Mouse (Mus musculus) CH12.LX (cell line): Measurements from ENCODE around the gene Gpbar1. TPM values are rescaled to one million over a fixed set of nuclear protein-coding genes. Genes with fewer than 3 reads are reported as not detected.

ENCODE experiments used
- DNase-seq: peaks from one replicate; pipeline ENCODE4 v3.0.0-alpha.2; 2013; ENCODE audit errors: extremely low read depth
- H3K27ac ChIP-seq: 2 replicates; pipeline ENCODE4 v1.5.1; 2012; ENCODE audit warnings: low read depth, mild to moderate bottlenecking, control low read depth, moderate library complexity; ENCODE audit not compliant: insufficient read depth
- H3K27me3 ChIP-seq: replicated peaks from 2 replicates; pipeline ENCODE3; 2012; ENCODE audit warnings: inconsistent platforms
- H3K36me3 ChIP-seq, 2 experiments: replicated peaks in 1 of 2; 2 replicates each; pipeline versions ENCODE3 to v1.6.1; 2012; ENCODE audit warnings: inconsistent platforms in 1 of 2, low read length in 1 of 2, mild to moderate bottlenecking in 1 of 2, mixed read lengths in 1 of 2, moderate library complexity in 1 of 2; ENCODE audit not compliant: control insufficient read depth in 1 of 2, insufficient read depth in 1 of 2
- H3K4me1 ChIP-seq, 2 experiments: 2 replicates each; pipeline ENCODE4 v1.6.1; 2012; ENCODE audit warnings: inconsistent platforms in 1 of 2, moderate library complexity in 1 of 2; ENCODE audit not compliant: insufficient read depth in 2 of 2, control insufficient read depth in 1 of 2
- H3K4me2 ChIP-seq: 2 replicates; pipeline ENCODE4 v1.6.1; 2012; ENCODE audit warnings: low read depth, mild to moderate bottlenecking, control low read depth; ENCODE audit not compliant: poor library complexity, insufficient read depth, severe bottlenecking
- H3K4me3 ChIP-seq, 3 experiments: fragments of 150-350 bp in 1 of 3; sonication (generic) in 1 of 3; replicated peaks in 1 of 3; 2 replicates each; pipeline versions ENCODE3 to v1.5.1; 2011 to 2012; ENCODE audit warnings: low read depth in 2 of 3, low read length in 2 of 3, mild to moderate bottlenecking in 2 of 3, moderate library complexity in 2 of 3, control low read depth in 1 of 3, improper control_type of control experiment in 1 of 3, inconsistent platforms in 1 of 3, mixed read lengths in 1 of 3; ENCODE audit not compliant: poor library complexity in 1 of 3
- H3K79me2 ChIP-seq: replicated peaks from 2 replicates; pipeline ENCODE4 v1.6.1; 2012; ENCODE audit warnings: mild to moderate bottlenecking, moderate library complexity; ENCODE audit not compliant: control insufficient read depth, poor library complexity, insufficient read depth, severe bottlenecking; ENCODE audit errors: extremely low read depth
- H3K9ac ChIP-seq: 2 replicates; pipeline ENCODE4 v1.6.1; 2012; ENCODE audit warnings: low read depth, mild to moderate bottlenecking, control low read depth, moderate library complexity; ENCODE audit not compliant: insufficient read depth
- H3K9me3 ChIP-seq: replicated peaks from 2 replicates; pipeline ENCODE3; 2012; ENCODE audit warnings: low read length, inconsistent platforms, mixed read lengths
- BHLHE40 ChIP-seq: IDR thresholded peaks from 2 replicates; pipeline ENCODE4 v1.6.1; 2011; ENCODE audit warnings: mild to moderate bottlenecking, low read depth, low read length, improper control_type of control experiment
- CHD2 ChIP-seq: IDR thresholded peaks from 2 replicates; pipeline ENCODE4 v1.6.1; 2011; ENCODE audit warnings: low read length, improper control_type of control experiment
- CTCF ChIP-seq, 2 experiments: IDR thresholded peaks in 1 of 2; conservative IDR thresholded peaks in 1 of 2; 2 replicates each; pipeline ENCODE4 v1.5.1; 2011 to 2012; ENCODE audit warnings: low read depth in 2 of 2, low read length in 2 of 2, improper control_type of control experiment in 1 of 2, inconsistent platforms in 1 of 2, mild to moderate bottlenecking in 1 of 2, moderate library complexity in 1 of 2
- E2F4 ChIP-seq: IDR thresholded peaks from 2 replicates; pipeline ENCODE4 v1.6.1; 2011; ENCODE audit warnings: low read depth, low read length, improper control_type of control experiment; ENCODE audit not compliant: insufficient replicate concordance
- ELF1 ChIP-seq: IDR thresholded peaks from 2 replicates; pipeline ENCODE4 v1.6.1; 2014; ENCODE audit warnings: low read depth, mild to moderate bottlenecking, inconsistent platforms, low read length, improper control_type of control experiment
- ETS1 ChIP-seq: conservative IDR thresholded peaks from 2 replicates; pipeline ENCODE4 v1.6.1; 2012; ENCODE audit warnings: low read depth, mild to moderate bottlenecking, inconsistent platforms, low read length, improper control_type of control experiment, moderate library complexity
- IRF4 ChIP-seq: IDR thresholded peaks from 2 replicates; pipeline ENCODE4 v1.6.1; 2014; ENCODE audit warnings: low read depth, mild to moderate bottlenecking, inconsistent platforms, low read length, improper control_type of control experiment
- JUN ChIP-seq: IDR thresholded peaks from 2 replicates; pipeline ENCODE4 v1.6.1; 2011; ENCODE audit warnings: low read depth, mild to moderate bottlenecking, low read length, improper control_type of control experiment, moderate library complexity; ENCODE audit not compliant: insufficient read depth
- JUND ChIP-seq: conservative IDR thresholded peaks from 2 replicates; pipeline ENCODE4 v1.6.1; 2011; ENCODE audit warnings: low read depth, low read length, improper control_type of control experiment
- KAT2A ChIP-seq: IDR thresholded peaks from 2 replicates; pipeline ENCODE4 v1.6.1; 2012; ENCODE audit warnings: low read length, improper control_type of control experiment, inconsistent platforms; ENCODE audit not compliant: insufficient replicate concordance
- MAFK ChIP-seq: IDR thresholded peaks from 2 replicates; pipeline ENCODE4 v1.6.1; 2011; ENCODE audit warnings: low read length, improper control_type of control experiment; ENCODE audit not compliant: insufficient replicate concordance
- MEF2A ChIP-seq: IDR thresholded peaks from 2 replicates; pipeline ENCODE4 v1.6.1; 2014; ENCODE audit warnings: low read depth, mild to moderate bottlenecking, inconsistent platforms, low read length, improper control_type of control experiment, borderline replicate concordance
- MXI1 ChIP-seq: IDR thresholded peaks from 2 replicates; pipeline ENCODE4 v1.6.1; 2011; ENCODE audit warnings: mild to moderate bottlenecking, low read depth, low read length, improper control_type of control experiment
- MYC ChIP-seq: IDR thresholded peaks from 2 replicates; pipeline ENCODE4 v1.6.1; 2011; ENCODE audit warnings: low read depth, mild to moderate bottlenecking, improper control_type of control experiment, low read length
- NRF1 ChIP-seq: IDR thresholded peaks from 2 replicates; pipeline ENCODE4 v1.6.1; 2014; ENCODE audit warnings: low read depth, mild to moderate bottlenecking, inconsistent platforms, low read length, improper control_type of control experiment, moderate library complexity
- PAX5 ChIP-seq: IDR thresholded peaks from 2 replicates; pipeline ENCODE4 v1.6.1; 2012; ENCODE audit warnings: low read length, inconsistent platforms, mixed read lengths
- RCOR1 ChIP-seq: conservative IDR thresholded peaks from 2 replicates; pipeline ENCODE4 v1.6.1; 2012; ENCODE audit warnings: low read depth, mild to moderate bottlenecking, inconsistent platforms, low read length, improper control_type of control experiment
- SIN3A ChIP-seq: IDR thresholded peaks from 2 replicates; pipeline ENCODE4 v1.6.1; 2012; ENCODE audit warnings: low read length, improper control_type of control experiment, inconsistent platforms
- SMC3 ChIP-seq: IDR thresholded peaks from 2 replicates; pipeline ENCODE4 v1.6.1; 2011; ENCODE audit warnings: low read depth, low read length, improper control_type of control experiment
- UBTF ChIP-seq: IDR thresholded peaks from 2 replicates; pipeline ENCODE4 v1.6.1; 2012; ENCODE audit warnings: low read depth, mild to moderate bottlenecking, inconsistent platforms, low read length, improper control_type of control experiment, moderate library complexity
- USF1 ChIP-seq: IDR thresholded peaks from 2 replicates; pipeline ENCODE4 v1.6.1; 2014; ENCODE audit warnings: low read depth, mild to moderate bottlenecking, inconsistent platforms, low read length, improper control_type of control experiment
- ZC3H11A ChIP-seq: IDR thresholded peaks from 2 replicates; pipeline ENCODE4 v1.6.1; 2012; ENCODE audit warnings: low read depth, mild to moderate bottlenecking, inconsistent platforms, low read length, improper control_type of control experiment
- dilution Hi-C: fragments of 300-500 bp; cut with MboI; formaldehyde crosslinking; loops from 2 replicates; pipeline ENCODE4 v1.14.3; 2020; ENCODE audit warnings: low sequenced_read_pairs; ENCODE audit not compliant: extremely low pct_unique_long_range_greater_than_20kb, extremely low pct_ligation_motif_present
- in situ Hi-C: fragments of 300-500 bp; cut with MboI; formaldehyde crosslinking; loops from 3 replicates; pipeline ENCODE4 v1.14.3; 2019; ENCODE audit warnings: low sequenced_read_pairs, low pct_ligation_motif_present, low pct_unique_long_range_greater_than_20kb, mixed read lengths
- polyA plus RNA-seq: library from polyadenylated mRNA; unstranded; fragments of >175 nt; gene quantifications from 2 replicates; pipeline ENCODE4 v1.2.1, GENCODE M21; 2012; ENCODE audit warnings: low read depth; ENCODE audit not compliant: insufficient read length
- total RNA-seq, 2 experiments: library from RNA; depleted of rRNA; stranded (reverse); fragments of 300-350 nt in 1 of 2; fragments of >200 nt in 1 of 2; gene quantifications; 2 replicates each; pipeline ENCODE4 v1.2.3; 2012 to 2014

The Gpbar1 gene
- total and polyA plus RNA-seq, 3 experiments = not detected

DNA sequence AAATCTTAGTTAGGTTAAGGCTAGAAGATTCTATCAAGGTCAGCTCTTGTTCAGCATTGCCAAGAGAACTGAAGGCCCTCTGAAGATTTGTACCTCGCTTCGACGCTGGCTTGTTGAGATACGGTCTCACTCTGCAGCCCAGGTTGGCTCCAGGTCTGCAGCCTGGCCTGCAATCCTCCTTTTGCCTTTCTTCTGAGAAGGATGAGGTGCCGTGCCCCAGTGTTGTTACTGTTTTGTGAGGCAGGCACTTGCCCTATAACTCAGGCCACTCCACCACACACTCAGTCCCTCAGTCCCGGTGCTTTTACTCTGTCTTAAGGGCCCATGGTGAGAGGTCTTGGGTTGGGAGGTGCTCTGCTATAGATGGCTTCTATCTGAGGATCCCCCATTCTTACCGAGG lies 23.9 kb downstream of the Gpbar1 start:
- Histone ChIP-seq H3K9ac (0 out of 2 replicates have a peak overlapping the region, but pooled peaks have one; percentile 61), H3K36me3 (peaks cover 0 to 39% of the 10 kb centered on the region in 2 experiments), H3K79me2 (peaks cover 36% of the 10 kb centered on the region), H3K4me3 (peak overlapping the region in 1 of 3 experiments; percentile 5), H3K4me1 (peaks cover 18 to 67% of the 10 kb centered on the region in 2 experiments), H3K4me2 (peak overlapping the region; percentile 70; the same call in 1 of the 2 replicates), H3K27me3 (no peaks in the 10 kb centered on the region), H3K9me3 (peaks cover 2% of the 10 kb centered on the region), H3K27ac (no peak overlapping the region)
- TF ChIP-seq MAFK = no peak
- TF ChIP-seq IRF4 = no peak
- no peak for TF ChIP-seq JUN
- no peak for TF ChIP-seq CHD2
- no peak for TF ChIP-seq CTCF (conservative IDR thresholded peaks at IDR 0.05 in 1 of 2, IDR thresholded peaks at IDR 0.05 in 1 of 2; ENCODE audit: low read depth in 2 of 2, low read length in 2 of 2)
- TF ChIP-seq RCOR1 = no peak
- no peak for TF ChIP-seq ETS1
- no peak for TF ChIP-seq KAT2A
- TF ChIP-seq ZC3H11A = no peak
- TF ChIP-seq MEF2A = no peak
- TF ChIP-seq USF1 = no peak
- TF ChIP-seq SMC3 = no peak
- TF ChIP-seq UBTF = no peak
- no peak for TF ChIP-seq ELF1
- no peak for TF ChIP-seq NRF1
- in situ Hi-C loops (no loop called here), dilution Hi-C loops (no loop called here)
- DNase-seq = no peak

DNA sequence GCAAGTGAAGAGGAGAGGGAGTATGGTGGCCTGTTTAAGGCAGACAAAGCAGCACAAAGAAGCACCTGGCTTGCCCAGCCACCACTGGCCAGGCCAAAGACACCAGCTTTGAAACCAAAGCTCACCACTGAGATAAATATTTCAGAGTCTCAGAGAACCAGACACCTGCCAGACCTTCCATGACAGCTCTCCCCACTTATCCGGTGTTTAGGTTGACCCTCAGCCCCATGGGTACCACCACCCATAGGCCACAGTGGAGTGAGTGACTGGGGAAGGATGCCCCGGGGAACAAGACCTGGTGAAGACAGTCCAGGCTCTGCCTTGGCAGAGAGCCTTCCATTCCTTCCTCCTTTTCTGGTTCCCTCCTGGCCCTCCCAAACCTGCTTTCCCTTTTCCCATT lies 24.5 kb downstream of the Gpbar1 start:
- in situ Hi-C loops = no loop called here
- Histone ChIP-seq H3K27me3 (no peaks in the 10 kb centered on the region), H3K9me3 (peaks cover 2% of the 10 kb centered on the region), H3K4me2 (peak overlapping the region; percentile 70), H3K36me3 (peaks cover 0 to 34% of the 10 kb centered on the region in 2 experiments), H3K27ac (no peak overlapping the region), H3K4me1 (peaks cover 14 to 67% of the 10 kb centered on the region in 2 experiments), H3K9ac (peak overlapping the region; percentile 61; the same call in 1 of the 2 replicates)
- dilution Hi-C loops = no loop called here
- DNase-seq = no peak
- TF ChIP-seq KAT2A = no peak
- TF ChIP-seq JUND = no peak
- TF ChIP-seq PAX5 = no peak
- TF ChIP-seq UBTF = no peak
- no peak for TF ChIP-seq E2F4
- TF ChIP-seq MXI1 = no peak
- no peak for TF ChIP-seq NRF1
- TF ChIP-seq MYC = no peak
- no peak for TF ChIP-seq RCOR1
- TF ChIP-seq ZC3H11A = no peak
- no peak for TF ChIP-seq SIN3A
- TF ChIP-seq ELF1 = no peak
- TF ChIP-seq USF1 = no peak
- TF ChIP-seq BHLHE40 = no peak
- TF ChIP-seq, all 38 proteins: peak for 0
- H3K4me3 ChIP-seq = peak overlapping the region in 2 of 3 experiments; percentile 75 to 79
- peaks cover 30% of the 10 kb centered on the region for H3K79me2 ChIP-seq
